Mouse (Mus musculus) cerebellum, postnatal 10 days (tissue): ENCODE measurements at regions not wholly inside any gene's neighbourhood (a gene's known extent, or its start where the extent isn't known, plus 50 kb on each side); places are given as distances from the start of the nearest gene placed in this dataset.

Experiments used
- DNase-seq, 2 experiments: peaks; one replicate each; pipeline ENCODE4 v3.0.0; 2021; ENCODE audit warnings: mixed read lengths in 2 of 2

GRCm38 (mm10) chr12:26885831-26886634 lies 417.0 kb downstream of the Cmpk2 start:
- peak; percentile 91 to 96 for DNase-seq

GRCm38 (mm10) chr12:26885083-26885482 lies 416.1 kb downstream of the Cmpk2 start:
- peak in 1 of 2 experiments; percentile 4 for DNase-seq

DNA sequence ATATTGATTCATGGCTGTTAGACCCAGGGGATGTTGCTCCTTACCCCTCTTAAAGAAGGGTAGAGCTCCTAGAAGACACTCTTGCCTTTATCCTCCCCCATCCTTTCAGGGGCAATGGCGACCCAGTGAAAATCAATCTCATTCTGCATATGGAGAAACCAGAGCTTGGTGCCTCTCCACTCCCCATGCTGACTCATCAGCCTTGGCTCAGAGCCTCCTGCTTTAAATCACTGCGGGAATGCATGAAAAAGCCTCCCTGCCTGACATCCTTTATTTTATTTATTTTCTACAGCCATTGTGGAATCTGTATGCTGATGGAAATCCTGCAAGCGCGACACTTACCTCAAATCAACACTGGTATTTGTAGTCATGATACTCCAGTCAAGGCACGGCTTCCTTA lies 415.2 kb downstream of the Cmpk2 start:
- DNase-seq = peak; percentile 25 to 39

GRCm38 (mm10) chr12:26877691-26878121 lies 408.7 kb downstream of the Cmpk2 start:
- peak; percentile 22 to 48 for DNase-seq

- no peak for DNase-seq
These were observed 408.3 kb downstream of the Cmpk2 start for GRCm38 (mm10) chr12:26877284-26877683.

GRCm38 (mm10) chr12:26872466-26872865 lies 403.5 kb downstream of the Cmpk2 start:
- no peak for DNase-seq

- no peak for DNase-seq
These were observed 398.7 kb downstream of the Cmpk2 start for GRCm38 (mm10) chr12:26867731-26868130.

DNA sequence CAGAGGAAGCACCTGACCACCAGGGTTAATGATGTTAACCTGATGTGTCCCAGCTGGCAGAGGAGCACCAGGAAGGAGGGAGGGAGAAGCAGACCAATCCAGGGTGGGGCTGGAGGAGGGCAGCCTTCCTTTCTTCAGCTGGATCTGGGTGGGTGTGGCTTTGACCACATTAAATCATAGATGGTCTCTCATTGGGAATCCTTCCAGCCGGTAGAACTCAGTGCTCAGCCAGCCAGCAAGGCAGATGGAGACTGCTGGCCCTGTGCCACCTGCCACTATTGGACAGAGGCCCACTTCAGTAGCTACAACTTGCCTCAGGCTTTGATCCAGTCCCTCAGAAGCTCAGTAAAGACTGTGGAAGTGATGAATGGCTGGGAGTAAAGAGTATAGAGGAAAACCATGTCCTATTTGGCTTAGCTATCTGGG lies 386.1 kb downstream of the Cmpk2 start:
- DNase-seq = peak; percentile 98 to 99

DNA sequence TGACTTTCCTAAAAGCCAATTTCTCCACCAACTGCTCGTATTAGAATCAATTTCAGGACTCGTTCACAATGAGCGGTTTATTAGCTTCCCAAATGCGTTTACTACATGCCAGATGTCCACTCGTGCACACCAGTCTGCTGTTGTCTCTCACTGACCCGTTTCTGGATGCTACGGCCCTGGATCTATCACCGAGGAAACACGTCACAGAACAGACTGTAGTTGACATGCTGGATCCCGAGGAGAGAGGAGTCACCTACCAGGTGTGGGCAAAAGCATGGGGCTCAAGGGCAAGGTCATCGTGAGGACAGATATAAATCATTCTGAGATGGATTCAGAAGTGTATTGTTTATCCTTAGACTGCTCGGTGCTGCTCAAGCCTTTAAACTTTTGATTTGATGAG lies 375.9 kb downstream of the Cmpk2 start:
- DNase-seq = no peak

DNA sequence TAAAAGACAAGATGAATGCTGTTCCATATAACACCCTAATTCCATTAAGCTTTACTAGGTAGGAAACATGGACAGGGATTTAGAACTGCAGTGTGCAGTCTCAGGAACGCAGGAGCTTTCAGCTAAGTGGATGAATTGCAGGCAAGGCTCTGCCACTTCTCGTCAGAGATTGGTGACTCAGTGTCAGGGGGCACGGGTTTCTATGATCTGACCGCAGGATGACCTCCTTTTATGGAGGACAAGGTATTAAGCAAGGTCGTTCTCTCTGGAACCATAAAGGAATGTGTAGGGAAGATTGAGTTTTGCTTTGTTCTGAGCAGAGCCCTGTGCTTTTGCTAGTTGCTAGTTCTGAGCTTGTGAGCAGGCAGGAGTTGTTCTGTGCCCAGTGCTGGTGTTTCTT lies 373.7 kb downstream of the Cmpk2 start:
- no peak for DNase-seq

DNA sequence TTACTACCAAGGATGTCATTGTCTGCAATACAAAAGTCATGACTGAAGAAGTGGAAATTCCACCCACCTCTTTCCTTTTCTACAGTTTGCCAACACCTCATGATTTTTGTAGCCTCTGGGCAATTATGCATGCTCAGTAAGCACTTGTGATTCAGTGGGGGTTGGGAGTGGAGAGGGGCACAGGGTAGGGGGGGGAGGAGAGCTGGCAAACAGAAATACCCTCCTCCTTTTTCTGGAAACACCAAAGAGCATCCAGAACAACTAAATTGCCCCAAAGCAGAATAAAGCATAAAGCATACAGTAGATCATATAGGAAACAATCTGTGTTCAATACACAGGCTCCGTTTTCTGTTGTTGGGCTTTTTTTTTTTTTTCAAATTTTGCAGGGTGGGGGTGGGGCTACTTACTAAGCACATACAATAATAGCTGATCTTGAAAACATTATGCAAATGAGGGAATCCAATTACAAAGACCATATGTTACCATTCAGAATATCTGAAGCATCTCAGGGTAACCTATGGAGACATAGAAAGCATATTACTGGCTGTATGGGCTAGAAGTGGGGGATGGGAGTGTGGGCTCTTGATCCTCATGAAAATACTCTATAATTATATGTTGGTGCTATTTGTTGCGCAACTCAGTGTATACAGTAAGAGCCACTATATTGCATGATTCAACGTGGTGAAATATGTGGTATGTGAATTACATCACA lies 352.4 kb downstream of the Cmpk2 start:
- peak in 1 of 2 experiments; percentile 34 for DNase-seq

DNA sequence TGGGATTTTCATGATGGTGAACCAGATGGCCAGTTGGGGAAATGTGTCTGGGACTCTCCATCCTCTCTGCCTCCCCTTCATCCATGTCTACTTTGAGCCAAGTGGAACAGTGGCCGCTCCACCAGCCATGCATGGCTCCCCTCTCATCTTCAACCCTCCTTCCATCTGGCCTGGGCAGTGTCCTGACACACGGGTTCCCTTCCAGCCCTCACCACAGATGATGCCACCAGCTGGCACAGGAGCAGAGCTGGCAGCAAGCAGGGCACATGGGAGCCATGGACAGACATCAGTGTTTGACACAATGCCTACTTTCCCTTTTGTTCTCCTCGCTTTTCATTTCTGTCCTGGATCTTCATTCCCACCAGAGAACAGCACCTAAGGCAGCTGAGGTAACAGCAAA lies 348.9 kb downstream of the Cmpk2 start:
- DNase-seq = peak; percentile 87 to 94

- no peak for DNase-seq
These were observed 346.8 kb downstream of the Cmpk2 start for GRCm38 (mm10) chr12:26815771-26816170.

DNA sequence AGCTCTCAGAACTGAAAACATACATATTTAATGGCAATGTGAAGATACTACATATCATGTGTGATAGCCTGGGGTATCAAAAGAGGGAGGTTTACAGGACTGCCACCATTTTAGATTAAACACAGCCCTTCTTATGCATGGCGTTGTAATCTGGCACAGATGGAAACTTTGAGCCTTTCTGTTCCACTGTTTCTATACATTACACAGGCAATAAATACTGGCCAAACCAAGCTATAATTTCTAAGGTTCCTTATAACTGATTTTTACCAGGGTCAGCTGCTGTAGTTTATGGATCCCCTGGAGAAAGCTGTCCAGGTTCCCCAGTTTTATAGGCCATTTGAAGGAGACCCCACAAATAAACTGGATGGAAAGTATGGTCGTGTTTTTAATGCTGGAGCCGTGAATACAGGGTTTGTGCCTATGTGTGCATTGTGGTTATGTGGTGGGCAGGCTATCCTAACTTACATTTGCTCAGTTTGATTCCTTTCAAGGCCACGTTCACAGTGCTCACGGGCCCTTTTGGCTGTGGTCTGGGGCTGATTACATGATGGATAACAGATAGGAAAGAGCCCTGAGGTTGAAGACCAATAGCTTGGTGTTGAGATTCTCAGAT lies 341.7 kb downstream of the Cmpk2 start:
- DNase-seq = no peak

DNA sequence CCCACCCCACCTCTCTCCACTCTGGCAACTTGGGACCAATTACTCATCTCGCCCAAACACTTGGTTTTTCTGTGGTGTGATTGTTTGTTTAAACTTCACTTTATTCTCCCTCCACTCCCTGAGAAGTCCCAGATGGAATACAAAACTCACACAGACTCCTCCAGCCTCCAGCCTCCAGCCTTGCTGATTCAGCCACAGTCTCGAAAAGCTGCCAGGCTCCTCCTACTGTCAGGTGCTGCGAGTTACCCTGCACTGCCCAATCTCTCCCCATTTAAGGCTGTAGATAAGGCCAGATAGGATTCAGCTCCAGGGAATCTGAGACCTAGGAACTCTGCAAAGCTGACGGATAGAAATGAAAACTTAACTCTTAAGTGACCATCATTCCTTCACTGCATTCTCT lies 340.7 kb downstream of the Cmpk2 start:
- DNase-seq = peak in 1 of 2 experiments; percentile 26

DNA sequence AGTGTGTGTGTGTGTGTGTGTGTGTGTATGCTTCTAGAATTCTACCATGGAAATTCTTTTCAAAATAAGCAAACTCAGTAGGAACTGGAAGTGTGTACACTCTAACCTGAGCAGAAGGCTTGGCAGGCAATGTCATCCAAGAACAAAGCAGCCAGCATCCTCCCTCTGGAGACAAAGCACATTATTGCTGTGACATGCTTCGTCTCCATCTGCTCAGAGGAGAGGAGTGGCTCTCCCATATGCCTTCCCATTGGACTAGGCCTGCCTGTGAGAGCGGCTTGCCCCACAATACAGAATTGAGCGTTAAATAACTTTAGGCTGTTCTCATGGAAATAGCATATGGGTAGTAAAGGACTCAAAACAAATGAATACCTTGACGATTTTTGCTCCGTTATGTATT lies 333.5 kb downstream of the Cmpk2 start:
- peak; percentile 86 to 90 for DNase-seq

DNA sequence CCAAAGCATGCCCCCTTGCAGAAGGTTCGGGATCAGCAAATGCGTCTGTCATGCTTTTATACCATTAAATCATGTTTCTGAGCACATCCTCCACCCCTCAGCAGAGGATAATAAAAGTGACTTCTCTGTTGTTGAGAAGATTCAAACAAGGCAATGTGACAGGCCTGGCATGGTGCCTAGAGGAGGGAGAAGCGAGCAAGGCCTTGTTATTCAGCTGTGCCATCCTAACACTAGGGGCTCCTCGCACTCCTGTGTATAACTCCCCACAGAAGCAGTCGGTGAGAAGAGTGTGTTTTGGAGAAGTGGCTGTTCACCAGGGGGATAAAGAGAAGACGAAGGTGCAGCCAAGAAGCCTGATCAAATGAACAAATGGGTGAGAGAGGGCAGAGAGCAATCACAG lies 330.3 kb downstream of the Cmpk2 start:
- peak; percentile 79 to 82 for DNase-seq

GRCm38 (mm10) chr12:26796367-26796766 lies 327.4 kb downstream of the Cmpk2 start:
- no peak for DNase-seq

DNA sequence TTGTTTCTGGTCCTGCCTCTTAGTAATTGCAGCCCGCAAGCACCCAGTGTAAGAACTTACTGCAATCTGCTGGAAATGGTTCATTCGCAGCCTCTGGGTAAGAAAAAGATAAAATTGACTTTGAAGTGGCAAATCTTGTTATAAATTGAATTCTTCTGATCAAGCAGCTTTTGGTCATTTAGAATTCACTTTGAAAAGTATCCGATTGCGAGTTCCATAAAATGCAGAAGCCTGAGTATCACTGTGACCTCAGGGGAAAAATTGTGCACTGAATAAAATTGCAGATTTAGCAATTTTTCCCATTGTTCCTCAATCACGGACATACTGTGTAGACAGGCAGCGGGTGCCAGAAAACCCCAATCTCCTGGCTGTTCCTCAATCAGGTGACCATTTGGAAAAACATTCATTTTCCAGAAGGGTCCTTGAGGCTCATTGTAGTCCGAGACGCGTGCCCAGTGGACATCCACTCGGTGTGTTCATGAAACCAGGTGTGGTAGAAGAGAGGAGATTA lies 320.4 kb downstream of the Cmpk2 start:
- peak; percentile 42 to 44 for DNase-seq

DNA sequence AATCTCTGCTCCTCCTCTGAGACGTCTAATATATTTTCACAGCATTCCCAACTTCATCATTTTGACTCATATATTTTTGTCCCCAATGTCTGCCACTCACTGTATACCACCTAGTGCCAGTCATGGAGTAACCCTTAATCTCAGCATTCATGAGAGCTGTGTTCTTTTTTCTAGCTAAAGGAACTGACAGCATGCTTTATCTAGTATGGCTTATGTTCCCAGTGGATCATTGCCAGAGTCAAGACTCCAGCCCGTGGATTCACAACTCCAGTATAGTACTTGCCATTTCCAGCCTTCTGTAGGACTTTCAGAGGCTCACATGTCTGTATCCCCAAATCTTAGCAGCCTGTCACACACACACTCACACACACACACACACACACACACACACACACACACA lies 316.5 kb downstream of the Cmpk2 start:
- peak; percentile 46 to 57 for DNase-seq

- DNase-seq = peak; percentile 78 to 85
These were observed 315.4 kb downstream of the Cmpk2 start for GRCm38 (mm10) chr12:26784426-26784825.

DNA sequence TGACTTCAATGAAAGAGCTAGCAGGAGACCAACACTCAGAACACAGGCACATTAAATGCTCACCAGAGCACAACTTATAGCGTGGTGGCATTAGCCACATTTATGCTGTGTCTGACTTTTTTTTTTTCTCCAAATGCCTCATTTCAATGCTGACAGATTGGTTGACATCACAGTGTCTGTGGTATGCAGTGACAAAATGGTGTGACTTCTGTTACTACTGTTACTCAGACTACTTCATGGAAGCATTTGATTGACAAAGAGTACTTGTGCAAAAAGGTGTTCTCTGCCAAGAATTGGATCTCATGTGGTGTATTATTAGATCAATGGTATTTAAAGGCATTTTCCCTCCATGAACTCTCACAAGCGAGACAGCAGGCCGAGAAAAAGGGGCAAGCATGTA lies 314.8 kb downstream of the Cmpk2 start:
- DNase-seq = no peak

- DNase-seq = peak; percentile 82 to 86
These were observed 312.5 kb downstream of the Cmpk2 start for GRCm38 (mm10) chr12:26781537-26781936.
